Mouse (Mus musculus): ENCODE results near the gene Fam189a1.

GRCm38 (mm10) chr7:65051986-65052385 lies 104.4 kb downstream of the Fam189a1 start:
- TF ChIP-seq POLR2A (IDR thresholded peaks at IDR 0.05; ENCODE audit: insufficient read depth, low read length) (no peak), CTCF (IDR thresholded peaks at IDR 0.05; ENCODE audit: low read depth, low read length) (no peak)

All from ES-Bruce4 (cell line).